Mouse (Mus musculus): ENCODE measurements around the gene Stab1. TPM values are rescaled to one million over a fixed set of nuclear protein-coding genes. Genes with fewer than 3 reads are reported as not detected.

The Stab1 gene
- polyA plus RNA-seq (2015; fragmentation: Nextera tagmentation; extraction: Ambion mirVana): 13.0 and 13.9 TPM in 2 replicates

DNA sequence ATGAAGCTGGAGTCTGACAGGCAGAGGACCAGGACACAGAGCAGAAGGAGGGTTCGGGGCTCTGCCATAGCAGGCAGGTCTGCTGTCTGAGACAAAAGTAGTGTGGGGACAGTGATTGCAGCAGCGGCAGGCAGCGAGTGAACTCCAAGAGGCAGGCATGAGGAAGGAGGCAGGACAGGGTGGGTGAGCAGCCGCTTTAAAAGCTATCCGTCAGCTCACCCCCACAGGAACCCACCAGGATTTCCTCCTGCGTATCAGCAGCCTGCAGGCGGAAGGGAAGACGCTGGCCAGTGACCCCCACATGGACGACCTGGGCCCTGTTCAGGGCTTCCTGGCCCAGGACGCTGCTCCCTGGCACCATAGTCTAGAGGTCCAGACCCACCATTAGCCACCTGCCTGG lies at the start of gene Stab1:
Gene Stab1, minus strand, starts transcription at position 217 of the 400 bp plus-strand sequence.
- Histone ChIP-seq H3K4me2 (ENCODE audit: low read length) (no peak within 1 kb of the TSS), H3K27ac (ENCODE audit: low read length) (no peak within 1 kb of the TSS; the same call in 1 of the 2 replicates), H3K27me3 (replicated peaks; ENCODE audit: control insufficient read depth, insufficient read depth, low read length) (no peaks in the 10 kb centered on the region), H3K9ac (replicated peaks; ENCODE audit: low read depth, low read length) (no peak within 1 kb of the TSS), H3K36me3 (ENCODE audit: control insufficient read depth, insufficient read depth) (peaks cover 32% of the 10 kb centered on the region), H3K4me3 (replicated peaks; ENCODE audit: low read length) (no peak within 1 kb of the TSS), H3K9me3 (ENCODE audit: control insufficient read depth, low read length) (no peaks in the 10 kb centered on the region), H3K4me1 (replicated peaks; ENCODE audit: control insufficient read depth, insufficient read depth, low read length) (peaks cover 9% of the 10 kb centered on the region)
- no peak for ATAC-seq
- WGBS: 61% methylated on average over 10 of the region's 10 CpGs

- H3K4me3 ChIP-seq (replicated peaks; ENCODE audit: low read length): no peak within 1 kb of the TSS
- 13% methylated on average over 11 of the region's 11 CpGs for WGBS
- no peak within 1 kb of the TSS for H3K4me2 ChIP-seq (ENCODE audit: low read length)
- H3K4me1 ChIP-seq (replicated peaks; ENCODE audit: control insufficient read depth, insufficient read depth, low read length): peaks cover 10% of the 10 kb centered on the region
- H3K36me3 ChIP-seq (ENCODE audit: control insufficient read depth, insufficient read depth): no peaks in the 10 kb centered on the region
- H3K27ac ChIP-seq (ENCODE audit: low read length): no peak within 1 kb of the TSS
- no peaks in the 10 kb centered on the region for H3K27me3 ChIP-seq (replicated peaks; ENCODE audit: control insufficient read depth, insufficient read depth, low read length)
- ATAC-seq: peak; percentile 38; the same call in 1 of the 2 replicates
- H3K9ac ChIP-seq (replicated peaks; ENCODE audit: low read depth, low read length): no peak within 1 kb of the TSS; the same call in 1 of the 2 replicates
- H3K9me3 ChIP-seq (ENCODE audit: control insufficient read depth, low read length): no peaks in the 10 kb centered on the region
Measured at GRCm38 (mm10) chr14:31217666-31218065, 49.2 kb upstream of the Stab1 start, which contains the start of gene Sema3g. Sema3g (plus strand) TSS chr14:31217860.

DNA sequence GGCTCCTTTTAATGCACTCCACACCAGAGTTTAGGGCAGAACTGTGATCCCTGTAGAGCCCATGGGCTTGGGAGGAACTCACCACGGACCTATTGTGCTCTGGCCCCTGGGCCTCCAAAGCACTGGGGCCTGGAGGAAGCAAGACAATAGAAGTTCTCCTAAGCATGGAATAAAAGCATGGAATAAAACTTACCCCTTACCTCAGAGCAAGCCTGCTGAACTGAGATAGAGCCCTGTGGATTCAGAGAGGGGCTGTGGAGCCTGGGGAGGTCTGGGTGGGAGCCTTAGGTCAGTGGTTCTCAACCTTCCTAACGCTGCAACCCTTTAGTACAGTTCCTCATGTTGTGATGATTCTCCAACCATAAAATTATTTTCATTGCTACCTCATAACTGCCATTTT lies 48.4 kb upstream of the Stab1 start, which contains the start of gene Nisch:
Gene Nisch, minus strand, starts transcription at position 101 of the 400 bp plus-strand sequence.
- Histone ChIP-seq H3K4me2 (ENCODE audit: low read length) (no peak within 1 kb of the TSS), H3K27ac (ENCODE audit: low read length) (no peak within 1 kb of the TSS)

GRCm38 (mm10) chr14:31215157-31216002 lies 46.9 kb upstream of the Stab1 start:
- no peaks in the 10 kb centered on the region for H3K36me3 ChIP-seq (ENCODE audit: control insufficient read depth, insufficient read depth)
- H3K4me2 ChIP-seq (ENCODE audit: low read length): no peak overlapping the region
- WGBS: 30% methylated on average over 15 of the region's 15 CpGs
- peak; percentile 69 for ATAC-seq
- no peak overlapping the region for H3K4me3 ChIP-seq (replicated peaks; ENCODE audit: low read length)
- H3K9me3 ChIP-seq (ENCODE audit: control insufficient read depth, low read length): no peaks in the 10 kb centered on the region
- H3K9ac ChIP-seq (replicated peaks; ENCODE audit: low read depth, low read length): no peak overlapping the region
- peaks cover 10% of the 10 kb centered on the region for H3K4me1 ChIP-seq (replicated peaks; ENCODE audit: control insufficient read depth, insufficient read depth, low read length)
- no peaks in the 10 kb centered on the region for H3K27me3 ChIP-seq (replicated peaks; ENCODE audit: control insufficient read depth, insufficient read depth, low read length)
- H3K27ac ChIP-seq (ENCODE audit: low read length): no peak overlapping the region

More for the DNA sequence above, 48.4 kb upstream of the Stab1 start, which contains the start of gene Nisch:
- no peaks in the 10 kb centered on the region for H3K27me3 ChIP-seq (replicated peaks; ENCODE audit: control insufficient read depth, insufficient read depth, low read length)
- H3K36me3 ChIP-seq (ENCODE audit: control insufficient read depth, insufficient read depth): no peaks in the 10 kb centered on the region
- ATAC-seq: no peak
- H3K9ac ChIP-seq (replicated peaks; ENCODE audit: low read depth, low read length): no peak within 1 kb of the TSS; the same call in 1 of the 2 replicates
- H3K4me3 ChIP-seq (replicated peaks; ENCODE audit: low read length): no peak within 1 kb of the TSS
- no peaks in the 10 kb centered on the region for H3K9me3 ChIP-seq (ENCODE audit: control insufficient read depth, low read length)
- 58% methylated on average over 2 of the region's 2 CpGs for WGBS
- H3K4me1 ChIP-seq (replicated peaks; ENCODE audit: control insufficient read depth, insufficient read depth, low read length): peaks cover 10% of the 10 kb centered on the region

DNA sequence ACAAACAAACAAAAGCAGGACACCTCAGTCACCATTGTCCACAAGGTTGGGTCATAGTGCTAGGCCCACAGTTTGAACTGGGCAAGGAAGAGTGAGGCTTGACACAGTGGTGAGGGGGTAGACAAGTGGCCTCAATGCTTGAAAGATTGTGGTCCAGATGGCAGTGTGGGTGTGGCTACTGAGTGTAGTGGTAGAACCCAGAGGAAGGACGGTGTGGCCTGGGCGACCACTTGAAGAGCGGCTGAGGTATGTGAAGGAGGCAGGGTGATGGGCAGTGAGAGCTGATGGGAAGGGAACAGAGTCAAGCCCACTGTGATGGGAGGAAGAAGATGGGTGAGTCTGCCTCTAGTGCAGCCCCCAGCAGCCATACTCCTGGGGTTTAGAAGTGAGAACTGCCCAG lies 46.2 kb upstream of the Stab1 start:
- H3K4me1 ChIP-seq (replicated peaks; ENCODE audit: control insufficient read depth, insufficient read depth, low read length): peaks cover 10% of the 10 kb centered on the region

DNA sequence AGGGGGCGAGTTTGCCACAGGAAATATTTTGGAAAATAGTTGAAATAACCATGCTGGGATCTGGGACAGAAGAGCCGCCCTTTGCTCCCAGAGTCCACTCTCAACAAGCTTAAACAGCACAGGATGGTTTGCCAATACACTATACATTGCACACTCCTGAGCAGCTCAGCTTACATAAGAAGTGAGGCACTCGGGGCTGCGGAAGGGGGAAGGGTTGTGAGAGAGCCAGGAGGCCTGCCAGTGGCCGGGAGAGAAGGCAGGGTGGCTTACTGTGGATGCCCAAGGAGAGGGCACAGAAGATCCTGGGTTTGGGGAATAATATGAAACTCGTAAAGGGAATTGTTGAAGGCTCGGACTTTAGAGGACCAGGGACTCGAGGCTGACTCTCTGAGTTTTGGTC lies 45.4 kb upstream of the Stab1 start:
- no peak overlapping the region for H3K4me2 ChIP-seq (ENCODE audit: low read length)
- H3K27me3 ChIP-seq (replicated peaks; ENCODE audit: control insufficient read depth, insufficient read depth, low read length): no peaks in the 10 kb centered on the region
- peaks cover 10% of the 10 kb centered on the region for H3K4me1 ChIP-seq (replicated peaks; ENCODE audit: control insufficient read depth, insufficient read depth, low read length)
- WGBS: 73% methylated on average over 8 of the region's 8 CpGs
- no peak for ATAC-seq
- H3K9ac ChIP-seq (replicated peaks; ENCODE audit: low read depth, low read length): no peak overlapping the region
- no peaks in the 10 kb centered on the region for H3K9me3 ChIP-seq (ENCODE audit: control insufficient read depth, low read length)
- H3K36me3 ChIP-seq (ENCODE audit: control insufficient read depth, insufficient read depth): no peaks in the 10 kb centered on the region
- no peak overlapping the region for H3K27ac ChIP-seq (ENCODE audit: low read length)
- no peak overlapping the region for H3K4me3 ChIP-seq (replicated peaks; ENCODE audit: low read length)

More for the DNA sequence above, 46.2 kb upstream of the Stab1 start:
- Histone ChIP-seq H3K9me3 (ENCODE audit: control insufficient read depth, low read length) (no peaks in the 10 kb centered on the region), H3K9ac (replicated peaks; ENCODE audit: low read depth, low read length) (no peak overlapping the region), H3K27ac (ENCODE audit: low read length) (no peak overlapping the region), H3K4me3 (replicated peaks; ENCODE audit: low read length) (no peak overlapping the region), H3K36me3 (ENCODE audit: control insufficient read depth, insufficient read depth) (no peaks in the 10 kb centered on the region), H3K4me2 (ENCODE audit: low read length) (no peak overlapping the region), H3K27me3 (replicated peaks; ENCODE audit: control insufficient read depth, insufficient read depth, low read length) (no peaks in the 10 kb centered on the region)
- WGBS: 85% methylated on average over 3 of the region's 3 CpGs
- no peak for ATAC-seq

DNA sequence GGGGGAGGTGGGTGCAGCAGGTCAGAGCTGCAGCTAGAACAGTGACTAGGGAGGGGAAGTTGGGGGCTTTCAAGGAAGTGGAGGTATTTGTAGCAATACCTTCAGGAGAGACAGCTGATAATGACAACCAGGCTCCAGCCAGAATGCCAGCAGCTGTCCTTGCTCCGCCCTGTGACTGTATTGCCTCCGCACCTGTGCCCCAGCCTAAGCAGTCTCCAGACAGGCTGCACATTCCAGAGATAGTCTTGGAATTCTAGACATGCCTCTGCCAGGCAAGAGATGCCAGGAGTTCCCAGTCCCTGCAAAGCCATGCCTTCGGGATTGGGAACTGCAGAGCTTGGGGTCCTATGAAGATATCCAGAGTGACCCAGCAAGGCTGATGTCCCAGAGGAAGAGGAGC lies 44.1 kb upstream of the Stab1 start:
- Histone ChIP-seq H3K9ac (replicated peaks; ENCODE audit: low read depth, low read length) (no peak overlapping the region), H3K4me2 (ENCODE audit: low read length) (no peak overlapping the region), H3K9me3 (ENCODE audit: control insufficient read depth, low read length) (no peaks in the 10 kb centered on the region), H3K27ac (ENCODE audit: low read length) (no peak overlapping the region), H3K36me3 (ENCODE audit: control insufficient read depth, insufficient read depth) (no peaks in the 10 kb centered on the region), H3K27me3 (replicated peaks; ENCODE audit: control insufficient read depth, insufficient read depth, low read length) (no peaks in the 10 kb centered on the region), H3K4me3 (replicated peaks; ENCODE audit: low read length) (no peak overlapping the region), H3K4me1 (replicated peaks; ENCODE audit: control insufficient read depth, insufficient read depth, low read length) (peaks cover 5% of the 10 kb centered on the region)
- no peak for ATAC-seq
- 79% methylated on average over 3 of the region's 3 CpGs for WGBS

GRCm38 (mm10) chr14:31211854-31212253 lies 43.4 kb upstream of the Stab1 start:
- Histone ChIP-seq H3K9me3 (ENCODE audit: control insufficient read depth, low read length) (no peaks in the 10 kb centered on the region), H3K27ac (ENCODE audit: low read length) (no peak overlapping the region), H3K36me3 (ENCODE audit: control insufficient read depth, insufficient read depth) (no peaks in the 10 kb centered on the region), H3K4me2 (ENCODE audit: low read length) (no peak overlapping the region), H3K4me1 (replicated peaks; ENCODE audit: control insufficient read depth, insufficient read depth, low read length) (peaks cover 9% of the 10 kb centered on the region; the same call in 1 of the 2 replicates), H3K9ac (replicated peaks; ENCODE audit: low read depth, low read length) (no peak overlapping the region), H3K27me3 (replicated peaks; ENCODE audit: control insufficient read depth, insufficient read depth, low read length) (no peaks in the 10 kb centered on the region), H3K4me3 (replicated peaks; ENCODE audit: low read length) (no peak overlapping the region)
- ATAC-seq: no peak
- 88% methylated on average over 6 of the region's 6 CpGs for WGBS

DNA sequence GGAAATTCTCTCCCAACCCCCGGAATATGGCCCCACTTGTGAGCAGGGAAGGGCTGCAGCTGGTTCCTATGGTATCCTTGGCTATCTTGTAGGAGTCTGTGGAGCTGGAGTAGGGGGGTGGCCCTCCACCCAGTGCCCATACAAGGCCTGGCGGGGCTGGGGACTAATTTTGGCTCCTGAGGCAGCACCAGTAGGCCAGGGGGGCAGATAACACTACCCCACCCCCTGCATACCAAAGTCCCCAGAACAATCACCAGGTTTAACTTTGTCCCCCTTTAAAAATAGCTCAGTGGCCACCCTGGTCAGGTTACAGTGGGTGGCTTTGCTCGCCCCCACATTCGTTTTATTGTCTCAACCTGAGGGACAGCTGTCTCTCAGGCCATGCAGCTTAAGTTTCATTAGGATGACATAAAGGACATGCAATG lies 40.7 kb upstream of the Stab1 start:
- Histone ChIP-seq H3K4me2 (ENCODE audit: low read length) (no peak overlapping the region), H3K9me3 (ENCODE audit: control insufficient read depth, low read length) (no peaks in the 10 kb centered on the region), H3K4me1 (replicated peaks; ENCODE audit: control insufficient read depth, insufficient read depth, low read length) (peaks cover 20% of the 10 kb centered on the region), H3K27ac (ENCODE audit: low read length) (no peak overlapping the region), H3K36me3 (ENCODE audit: control insufficient read depth, insufficient read depth) (no peaks in the 10 kb centered on the region; the same call in 1 of the 2 replicates), H3K27me3 (replicated peaks; ENCODE audit: control insufficient read depth, insufficient read depth, low read length) (no peaks in the 10 kb centered on the region), H3K4me3 (replicated peaks; ENCODE audit: low read length) (no peak overlapping the region), H3K9ac (replicated peaks; ENCODE audit: low read depth, low read length) (no peak overlapping the region)
- WGBS: 83% methylated on average over 4 of the region's 4 CpGs
- ATAC-seq: no peak
